Mouse (Mus musculus) left cerebral cortex, postnatal 25 days (tissue): ENCODE measurements around the gene Mns1. TPM values are rescaled to one million over a fixed set of nuclear protein-coding genes. Genes with fewer than 3 reads are reported as not detected.
A peak's percentile ranks its signal among the peaks of the same experiment; 100 is the strongest.
"Not testable (repeated sequence)": the region's sequence is repeated elsewhere in the genome, so short reads cannot be mapped to it uniquely, and the experiment has no call there.

Experiments
- DNase-seq, 2 experiments: peaks; one replicate each; pipeline ENCODE4 v3.0.0; 2022; ENCODE audit warnings: low spot score in 2 of 2, mixed read lengths in 1 of 2
- intact Hi-C: fragments of 180-260 bp; cut with DNase I; formaldehyde crosslinking; loops from one replicate; pipeline ENCODE4 v1.15.1; 2025
- total RNA-seq, 2 experiments: library from RNA; stranded (reverse); gene quantifications; 2 replicates each; pipeline ENCODE4 v1.2.3; 2021

Mns1 gene
- total RNA-seq = 1 to 10 TPM in 1 of 2 experiments, under 1 TPM in 1; 0.82 to 1.1 TPM

- DNase-seq = peak; percentile 90 to 96
- intact Hi-C loops = no loop called here
Observed at GRCm38 (mm10) chr9:72437822-72438701, at the start of gene Mns1. Gene Mns1, plus strand, starts transcription at chr9:72438011.

GRCm38 (mm10) chr9:72388934-72389333 is 48.9 kb upstream of the Mns1 start:
- DNase-seq = no peak
- intact Hi-C loops = no loop called here

- intact Hi-C loops = no loop called here
- DNase-seq = no peak
Observed at GRCm38 (mm10) chr9:72389431-72390002, 48.3 kb upstream of the Mns1 start.

GRCm38 (mm10) chr9:72390321-72391077 is 47.3 kb upstream of the Mns1 start:
- intact Hi-C loops = no loop called here
- DNase-seq = no peak

- no peak for DNase-seq
- intact Hi-C loops = no loop called here
Observed at GRCm38 (mm10) chr9:72392686-72393085, 45.1 kb upstream of the Mns1 start.

- no peak for DNase-seq
- intact Hi-C loops = no loop called here
Observed at GRCm38 (mm10) chr9:72393238-72393637, 44.6 kb upstream of the Mns1 start.

GRCm38 (mm10) chr9:72393869-72394341 is 43.9 kb upstream of the Mns1 start:
- intact Hi-C loops = no loop called here
- no peak for DNase-seq

GRCm38 (mm10) chr9:72400121-72400520 is 37.7 kb upstream of the Mns1 start:
- intact Hi-C loops = no loop called here
- DNase-seq = peak in 1 of 2 experiments; percentile 13

- DNase-seq, intact Hi-C loops: not testable (repeated sequence)
Observed at GRCm38 (mm10) chr9:72401769-72402168, 36.0 kb upstream of the Mns1 start.

- intact Hi-C loops = no loop called here
Observed at GRCm38 (mm10) chr9:72403421-72403820, 34.4 kb upstream of the Mns1 start.

GRCm38 (mm10) chr9:72404446-72404845 is 33.4 kb upstream of the Mns1 start:
- intact Hi-C loops = no loop called here
- no peak for DNase-seq

More at GRCm38 (mm10) chr9:72403421-72403820, 34.4 kb upstream of the Mns1 start:
- no peak for DNase-seq

GRCm38 (mm10) chr9:72404934-72405333 is 32.9 kb upstream of the Mns1 start:
- DNase-seq = no peak
- intact Hi-C loops = loop anchor here (5.0 kb wide), 2 partner anchors 78 to 593 kb away; no protein-coding TSS in a partner anchor

- intact Hi-C loops = loop anchor here (5.0 kb wide), 2 partner anchors 79 to 594 kb away; no protein-coding TSS in a partner anchor
- DNase-seq = no peak
Observed at GRCm38 (mm10) chr9:72405882-72406638, 31.8 kb upstream of the Mns1 start.

GRCm38 (mm10) chr9:72408131-72408586 is 29.7 kb upstream of the Mns1 start:
- intact Hi-C loops = loop anchor here (5.0 kb wide), 2 partner anchors 81 to 596 kb away; no protein-coding TSS in a partner anchor
- peak; percentile 82 to 85 for DNase-seq

- intact Hi-C loops = loop anchor here (5.0 kb wide), 3 partner anchors 82 to 762 kb away; no protein-coding TSS in a partner anchor
- no peak for DNase-seq
Observed at GRCm38 (mm10) chr9:72409381-72410225, 28.2 kb upstream of the Mns1 start.

- DNase-seq = peak in 1 of 2 experiments; percentile 11
- intact Hi-C loops = loop anchor here (5.0 kb wide), 1 partner anchor 764 kb away; no protein-coding TSS in a partner anchor
Observed at GRCm38 (mm10) chr9:72411746-72412145, 26.1 kb upstream of the Mns1 start.

- intact Hi-C loops = no loop called here
- DNase-seq = no peak
Observed at GRCm38 (mm10) chr9:72418443-72418842, 19.4 kb upstream of the Mns1 start.

- DNase-seq = no peak
- intact Hi-C loops = no loop called here
Observed at GRCm38 (mm10) chr9:72420490-72420889, 17.3 kb upstream of the Mns1 start.
